Mouse (Mus musculus): ENCODE data around the gene Pard3. TPM values are rescaled to one million over a fixed set of nuclear protein-coding genes. Genes with fewer than 3 reads are reported as not detected.

The Pard3 gene
- polyA plus RNA-seq, 1 experiment = 58.8 TPM

DNA sequence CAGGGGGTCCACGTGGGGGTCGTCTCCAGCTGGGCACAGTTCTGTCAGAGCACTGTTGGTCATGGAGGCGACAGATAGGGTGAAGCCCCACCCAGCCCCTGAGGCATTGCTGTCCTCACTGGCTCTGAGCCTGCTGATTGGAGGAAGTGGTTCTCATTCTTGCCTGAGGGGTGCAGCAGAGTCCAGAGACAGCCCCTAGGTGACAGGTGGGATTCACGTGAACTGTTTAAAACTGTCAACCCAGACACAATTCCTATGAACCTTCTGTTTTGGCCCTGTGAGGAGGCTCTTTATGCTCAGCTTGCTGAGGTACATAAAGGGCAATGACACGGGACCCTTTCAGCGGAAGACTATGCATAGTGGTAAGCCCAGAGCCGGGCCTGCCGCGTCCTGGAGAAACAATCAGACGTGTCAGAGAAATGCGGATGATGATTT, 488.5 kb downstream of the Pard3 start:
- Histone ChIP-seq H3K4me1 (ENCODE audit: control insufficient read depth, insufficient read depth, low read length) (no peaks in the 10 kb centered on the region), H3K4me3 (replicated peaks; ENCODE audit: extremely low read depth, low read depth, low read length) (no peak overlapping the region)
- no peak for TF ChIP-seq CTCF (IDR thresholded peaks at IDR 0.05; ENCODE audit: insufficient read depth, low read length)
- no peak for TF ChIP-seq POLR2A (IDR thresholded peaks at IDR 0.05; ENCODE audit: borderline replicate concordance, extremely low read depth, low read depth, low read length)
- DNase-seq = no peak
- whole genome bisulfite sequencing = 63% methylated on average over 11 of the region's 11 CpGs

DNA sequence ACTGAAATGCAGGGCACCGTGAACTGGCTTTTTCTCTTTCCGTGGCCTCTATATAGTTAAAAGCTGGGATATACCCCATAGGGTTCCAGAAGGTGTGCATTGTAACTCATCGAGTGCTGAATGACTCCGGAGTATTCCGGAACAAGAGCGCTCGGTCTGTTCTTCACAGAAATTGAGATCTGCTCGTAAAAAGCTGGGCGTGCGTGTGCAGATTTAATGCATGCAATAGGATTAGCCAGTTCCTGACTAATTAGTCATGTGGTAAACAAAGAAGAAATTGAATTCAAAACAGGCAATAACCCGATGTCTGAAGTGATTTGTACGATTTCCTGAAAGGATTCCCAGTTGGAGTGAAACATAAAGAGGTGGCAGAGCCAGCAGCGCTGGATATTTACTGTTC, 489.1 kb downstream of the Pard3 start:
- WGBS = 90% methylated on average over 13 of the region's 13 CpGs
- Histone ChIP-seq H3K4me3 (replicated peaks; ENCODE audit: extremely low read depth, low read depth, low read length) (no peak overlapping the region), H3K4me1 (ENCODE audit: control insufficient read depth, insufficient read depth, low read length) (no peaks in the 10 kb centered on the region)
- no peak for DNase-seq
- TF ChIP-seq POLR2A (IDR thresholded peaks at IDR 0.05; ENCODE audit: borderline replicate concordance, extremely low read depth, low read depth, low read length) (no peak), CTCF (IDR thresholded peaks at IDR 0.05; ENCODE audit: insufficient read depth, low read length) (no peak)

DNA sequence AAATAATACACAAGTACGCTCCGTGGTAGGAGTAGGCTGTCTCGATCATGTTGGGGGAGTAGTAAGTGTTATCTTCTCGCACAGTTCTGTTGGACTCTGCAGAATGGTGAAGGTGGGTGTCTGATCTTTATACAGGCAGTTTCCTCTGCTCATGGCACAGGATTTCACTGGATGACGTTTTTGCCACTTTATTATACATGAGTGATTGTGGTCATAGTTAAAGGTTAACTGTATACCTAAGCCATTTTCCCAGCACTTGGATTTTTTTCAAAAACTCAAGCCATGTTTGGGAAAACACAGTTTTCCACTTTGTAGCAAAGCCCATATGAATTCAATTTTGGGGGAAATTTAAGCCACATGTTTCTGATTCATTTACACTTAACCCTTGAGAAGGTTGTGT, 489.9 kb downstream of the Pard3 start:
- 82% methylated on average over 5 of the region's 5 CpGs for WGBS
- no peak for DNase-seq
- no peak for TF ChIP-seq POLR2A (IDR thresholded peaks at IDR 0.05; ENCODE audit: borderline replicate concordance, extremely low read depth, low read depth, low read length)
- TF ChIP-seq CTCF (IDR thresholded peaks at IDR 0.05; ENCODE audit: insufficient read depth, low read length) = no peak
- Histone ChIP-seq H3K4me3 (replicated peaks; ENCODE audit: extremely low read depth, low read depth, low read length) (no peak overlapping the region), H3K4me1 (ENCODE audit: control insufficient read depth, insufficient read depth, low read length) (no peaks in the 10 kb centered on the region)

- 75% methylated on average over 2 of the region's 2 CpGs for WGBS
- no peak overlapping the region for H3K4me3 ChIP-seq (replicated peaks; ENCODE audit: extremely low read depth, low read depth, low read length)
- DNase-seq = no peak
- no peaks in the 10 kb centered on the region for H3K4me1 ChIP-seq (ENCODE audit: control insufficient read depth, insufficient read depth, low read length)
- TF ChIP-seq CTCF (IDR thresholded peaks at IDR 0.05; ENCODE audit: insufficient read depth, low read length) (no peak), POLR2A (IDR thresholded peaks at IDR 0.05; ENCODE audit: borderline replicate concordance, extremely low read depth, low read depth, low read length) (no peak)
These were observed 492.1 kb downstream of the Pard3 start for GRCm38 (mm10) chr8:127555795-127556194.

GRCm38 (mm10) chr8:127556964-127557363, 493.3 kb downstream of the Pard3 start:
- 80% methylated on average over 11 of the region's 11 CpGs for WGBS
- Histone ChIP-seq H3K4me1 (ENCODE audit: control insufficient read depth, insufficient read depth, low read length) (no peaks in the 10 kb centered on the region), H3K4me3 (replicated peaks; ENCODE audit: extremely low read depth, low read depth, low read length) (no peak overlapping the region)
- TF ChIP-seq POLR2A (IDR thresholded peaks at IDR 0.05; ENCODE audit: borderline replicate concordance, extremely low read depth, low read depth, low read length) (no peak), CTCF (IDR thresholded peaks at IDR 0.05; ENCODE audit: insufficient read depth, low read length) (no peak)
- no peak for DNase-seq

DNA sequence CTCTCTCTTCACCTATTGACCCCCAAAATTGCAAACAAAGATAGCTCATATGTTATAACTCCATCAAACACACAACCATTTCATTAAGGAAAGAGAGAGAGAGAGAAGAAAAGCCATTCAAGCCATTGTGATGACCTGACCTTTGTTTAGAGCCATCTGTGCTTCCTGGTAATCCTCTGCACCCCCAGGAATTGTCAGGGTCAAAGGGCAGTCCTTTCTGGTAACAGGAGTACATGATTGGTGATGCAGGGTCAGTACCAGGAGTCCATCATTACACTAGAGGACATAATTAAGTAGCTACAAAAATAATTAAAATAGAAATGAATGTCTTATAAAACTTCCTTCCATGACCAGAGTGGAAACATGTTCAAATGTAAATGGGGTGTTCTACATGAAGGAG, 493.9 kb downstream of the Pard3 start:
- no peak for DNase-seq
- TF ChIP-seq CTCF (IDR thresholded peaks at IDR 0.05; ENCODE audit: insufficient read depth, low read length) (no peak), POLR2A (IDR thresholded peaks at IDR 0.05; ENCODE audit: borderline replicate concordance, extremely low read depth, low read depth, low read length) (no peak)
- Histone ChIP-seq H3K4me3 (replicated peaks; ENCODE audit: extremely low read depth, low read depth, low read length) (no peak overlapping the region), H3K4me1 (ENCODE audit: control insufficient read depth, insufficient read depth, low read length) (no peaks in the 10 kb centered on the region)

- no peak overlapping the region for H3K4me3 ChIP-seq (replicated peaks; ENCODE audit: extremely low read depth, low read depth, low read length)
- H3K4me1 ChIP-seq (ENCODE audit: control insufficient read depth, insufficient read depth, low read length) = no peaks in the 10 kb centered on the region
- DNase-seq = no peak
- no peak for TF ChIP-seq POLR2A (IDR thresholded peaks at IDR 0.05; ENCODE audit: borderline replicate concordance, extremely low read depth, low read depth, low read length)
- no peak for TF ChIP-seq CTCF (IDR thresholded peaks at IDR 0.05; ENCODE audit: insufficient read depth, low read length)
- 96% methylated on average over 5 of the region's 5 CpGs for WGBS
These were observed 499.9 kb downstream of the Pard3 start for GRCm38 (mm10) chr8:127563634-127564033.

DNA sequence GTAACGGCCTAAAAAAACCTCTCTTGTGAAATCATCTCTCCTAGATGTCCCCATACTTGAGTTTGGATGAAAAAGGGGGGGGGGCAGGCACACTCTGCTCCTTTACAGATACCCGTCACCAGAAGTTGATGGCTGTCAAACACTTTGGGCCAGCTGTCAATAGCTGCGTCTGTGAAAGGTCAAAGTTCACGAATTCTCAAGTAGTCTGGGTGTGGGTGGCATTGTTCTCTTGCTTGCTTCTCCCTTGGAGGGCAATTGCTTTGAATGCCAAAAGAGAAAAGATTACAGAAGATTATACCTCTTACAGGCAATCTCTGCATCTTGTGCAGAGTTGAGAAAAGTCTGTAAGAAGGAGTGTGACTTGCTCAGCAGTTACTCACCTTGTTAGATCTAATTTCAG, 500.7 kb downstream of the Pard3 start:
- H3K4me1 ChIP-seq (ENCODE audit: control insufficient read depth, insufficient read depth, low read length) = no peaks in the 10 kb centered on the region
- H3K4me3 ChIP-seq (replicated peaks; ENCODE audit: extremely low read depth, low read depth, low read length) = no peak overlapping the region
- 70% methylated on average over 4 of the region's 4 CpGs for whole genome bisulfite sequencing
- TF ChIP-seq POLR2A (IDR thresholded peaks at IDR 0.05; ENCODE audit: borderline replicate concordance, extremely low read depth, low read depth, low read length) = no peak
- no peak for DNase-seq

GRCm38 (mm10) chr8:127569212-127569611, 505.5 kb downstream of the Pard3 start:
- 80% methylated on average over 5 of the region's 5 CpGs for WGBS
- no peaks in the 10 kb centered on the region for H3K4me1 ChIP-seq (ENCODE audit: control insufficient read depth, insufficient read depth, low read length)
- no peak overlapping the region for H3K4me3 ChIP-seq (replicated peaks; ENCODE audit: extremely low read depth, low read depth, low read length)
- no peak for DNase-seq
- TF ChIP-seq CTCF (IDR thresholded peaks at IDR 0.05; ENCODE audit: insufficient read depth, low read length) = no peak
- no peak for TF ChIP-seq POLR2A (IDR thresholded peaks at IDR 0.05; ENCODE audit: borderline replicate concordance, extremely low read depth, low read depth, low read length)

DNA sequence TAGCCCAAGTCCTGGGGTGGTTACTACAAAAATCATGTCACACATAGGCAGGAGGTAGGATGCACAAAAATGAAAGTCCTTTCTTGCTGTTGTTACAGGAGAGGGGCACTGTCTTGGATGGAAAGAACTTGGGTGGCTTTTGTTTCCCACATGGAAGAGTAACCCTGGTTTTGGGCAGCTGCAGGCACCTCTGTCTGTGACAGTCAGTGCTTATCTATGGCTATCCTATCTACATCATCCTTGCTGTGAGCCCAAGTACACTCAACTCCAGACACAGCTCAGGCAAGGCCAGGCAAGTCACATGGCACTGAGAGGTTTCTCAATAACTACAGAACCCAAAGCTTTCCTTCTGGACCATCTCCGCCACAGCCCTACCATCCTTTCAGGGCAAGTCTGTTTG, 506.8 kb downstream of the Pard3 start:
- no peak overlapping the region for H3K4me3 ChIP-seq (replicated peaks; ENCODE audit: extremely low read depth, low read depth, low read length)
- H3K4me1 ChIP-seq (ENCODE audit: control insufficient read depth, insufficient read depth, low read length) = no peaks in the 10 kb centered on the region
- no peak for DNase-seq
- no peak for TF ChIP-seq CTCF (IDR thresholded peaks at IDR 0.05; ENCODE audit: insufficient read depth, low read length)
- TF ChIP-seq POLR2A (IDR thresholded peaks at IDR 0.05; ENCODE audit: borderline replicate concordance, extremely low read depth, low read depth, low read length) = no peak
- WGBS = 97% methylated on average over 1 of the region's 1 CpGs

DNA sequence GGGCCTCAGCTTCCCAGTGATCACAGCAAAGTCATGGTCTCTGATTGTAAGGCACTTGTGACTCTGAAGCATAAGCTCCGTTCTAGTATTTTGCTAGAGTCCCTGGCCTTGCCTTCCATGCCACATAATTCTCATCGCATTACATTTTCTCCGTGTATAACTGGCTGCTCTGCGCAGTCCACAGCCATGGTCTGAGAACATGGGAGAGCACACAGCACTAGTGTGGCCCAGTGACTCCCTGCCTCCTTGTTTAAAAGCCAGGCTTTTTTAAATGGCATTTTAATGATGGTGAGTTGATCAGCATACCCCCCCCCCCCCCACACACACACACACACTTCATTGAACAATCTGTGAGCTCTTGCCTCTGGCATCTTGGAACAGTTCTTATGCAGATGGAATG, 508.8 kb downstream of the Pard3 start:
- 93% methylated on average over 4 of the region's 4 CpGs for WGBS
- Histone ChIP-seq H3K4me1 (ENCODE audit: control insufficient read depth, insufficient read depth, low read length) (no peaks in the 10 kb centered on the region), H3K4me3 (replicated peaks; ENCODE audit: extremely low read depth, low read depth, low read length) (no peak overlapping the region)
- DNase-seq = no peak
- TF ChIP-seq POLR2A (IDR thresholded peaks at IDR 0.05; ENCODE audit: borderline replicate concordance, extremely low read depth, low read depth, low read length) (no peak), CTCF (IDR thresholded peaks at IDR 0.05; ENCODE audit: insufficient read depth, low read length) (no peak)

Data from lung, adult 2 months (tissue).